Mouse (Mus musculus) kidney, adult 2 months (tissue): ENCODE data around the gene Zfp771.

Experiments used
- CTCF ChIP-seq: fragments of 200-500 bp; conservative IDR thresholded peaks from 2 replicates; pipeline ENCODE4 v1.5.1; 2011; ENCODE audit warnings: low read depth, mild to moderate bottlenecking, control low read depth, low read length, moderate library complexity, mixed read lengths; ENCODE audit not compliant: insufficient read depth, insufficient read length
- POLR2A ChIP-seq: fragments of 200-500 bp; IDR thresholded peaks from one replicate; pipeline ENCODE4 v1.6.1; 2011; ENCODE audit warnings: low read depth, low read length, control low read depth

DNA sequence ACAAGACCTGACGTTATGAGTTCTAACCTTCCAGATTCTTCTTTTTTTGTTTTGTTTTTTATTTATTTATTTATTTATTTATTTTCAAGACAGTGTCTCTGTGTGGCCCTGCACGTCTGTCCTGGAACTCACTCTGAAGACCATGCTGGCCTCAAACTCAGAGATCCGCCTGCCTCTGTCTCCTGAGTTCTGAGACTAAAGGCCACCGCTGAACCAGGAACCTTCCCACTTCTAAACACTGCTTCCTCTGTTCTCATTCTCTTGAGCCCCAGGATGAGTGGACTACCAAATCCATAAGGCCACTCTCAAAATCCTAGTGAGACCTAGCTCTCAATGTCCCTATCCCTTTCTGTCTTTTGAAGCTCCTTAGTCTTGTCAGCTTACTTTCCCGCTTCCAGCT, 34.2 kb upstream of the Zfp771 start:
- TF ChIP-seq CTCF: no peak
- no peak for TF ChIP-seq POLR2A
